Mouse (Mus musculus) induced T-regulatory cell, adult 2 months (primary cell): ENCODE data around the gene Ston2.

Source experiments
- DNase-seq: peaks from one replicate; pipeline ENCODE4 v3.0.0-alpha.2; 2012; ENCODE audit warnings: low read depth

Ston2 gene

GRCm38 (mm10) chr12:91589847-91590690 lies 198.1 kb downstream of the Ston2 start, which contains the start of gene Gtf2a1:
Gene Gtf2a1 (minus strand): TSS chr12:91590487.
- peak; percentile 98 for DNase-seq

DNA sequence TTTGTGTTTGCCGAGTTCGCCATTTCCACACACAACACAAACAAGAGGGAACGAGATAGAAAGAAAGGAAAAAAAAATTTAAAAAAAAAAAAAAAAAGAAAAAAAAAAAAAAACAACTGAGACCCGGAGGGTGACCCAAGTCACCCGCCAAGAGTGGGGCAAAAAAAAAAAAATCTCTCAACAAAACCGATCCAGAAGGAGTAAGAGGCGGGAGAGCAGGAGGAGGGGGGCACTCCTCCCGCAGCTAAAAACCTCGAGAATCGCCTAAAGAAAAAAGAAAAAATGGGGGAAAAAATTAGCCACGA lies 198.7 kb downstream of the Ston2 start:
- DNase-seq: no peak

- DNase-seq: peak; percentile 80
Measured at GRCm38 (mm10) chr12:91588670-91589541, 199.3 kb downstream of the Ston2 start.

- DNase-seq: peak; percentile 96
Measured at GRCm38 (mm10) chr12:91588176-91588669, 200.0 kb downstream of the Ston2 start.

- peak; percentile 41 for DNase-seq
Measured at GRCm38 (mm10) chr12:91587491-91588033, 200.6 kb downstream of the Ston2 start.

- DNase-seq: peak; percentile 22
Measured at GRCm38 (mm10) chr12:91587077-91587476, 201.1 kb downstream of the Ston2 start.

GRCm38 (mm10) chr12:91585815-91586214 lies 202.4 kb downstream of the Ston2 start:
- peak; percentile 18 for DNase-seq

DNA sequence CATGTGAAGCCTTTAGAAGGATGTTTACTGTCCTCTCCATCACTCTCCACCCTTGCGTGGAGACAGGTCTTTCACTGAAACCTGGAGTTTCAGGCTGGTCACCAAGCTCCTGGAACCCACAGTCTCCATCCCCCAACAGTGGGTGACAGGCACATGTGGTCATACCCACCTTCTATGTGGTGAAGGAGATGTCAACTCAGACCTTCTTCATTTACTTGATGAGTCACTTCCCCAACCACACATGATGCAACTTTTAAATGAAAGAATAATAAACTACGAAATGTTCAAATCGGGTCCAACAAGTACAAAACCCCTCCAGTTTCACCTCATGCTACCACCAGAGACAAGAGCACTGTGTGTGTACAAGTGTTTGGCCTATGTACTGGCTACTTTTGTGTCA lies 203.0 kb downstream of the Ston2 start:
- DNase-seq: peak; percentile 39

DNA sequence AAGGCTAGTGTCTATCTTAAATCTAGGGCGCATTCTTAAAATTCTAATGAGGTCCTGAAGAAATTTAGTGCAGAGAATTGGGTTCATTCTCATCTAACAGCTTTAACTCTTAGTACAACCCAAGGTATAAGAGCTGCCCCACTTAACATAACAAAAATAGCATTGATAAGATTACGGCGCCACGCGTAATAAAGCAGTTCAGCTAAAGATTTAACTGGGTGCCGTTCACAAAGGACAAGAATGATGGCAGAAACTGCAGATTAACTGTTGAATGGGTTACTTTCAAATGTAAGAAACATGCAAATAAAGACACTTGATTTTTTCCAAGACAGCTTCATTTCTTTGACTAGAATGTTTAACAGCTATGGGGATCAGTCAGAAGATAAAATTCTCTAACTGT lies 204.8 kb downstream of the Ston2 start:
- DNase-seq: no peak
